Mouse (Mus musculus) limb, embryonic 10.5 days (tissue): ENCODE measurements around the gene Ntsr2. TPM values are rescaled to one million over a fixed set of nuclear protein-coding genes. Genes with fewer than 3 reads are reported as not detected.

Experiments
- polyA plus RNA-seq: library from polyadenylated mRNA; unstranded; fragments of >200 nt; fragmentation: Nextera tagmentation; extraction: Ambion mirVana; gene quantifications from 2 replicates; pipeline ENCODE4 v1.2.1, GENCODE M21; 2016

The Ntsr2 gene
- polyA plus RNA-seq, 1 experiment from 2014 or later, result not detected

Other genes starting within 250 kb of the Ntsr2 start
- 5.1 and 7.2 TPM in 2 replicates for gene Lpin1, start 42.4 kb upstream of the Ntsr2 start, polyA plus RNA-seq
- 16.9 and 17.4 TPM in 2 replicates for gene Greb1, start 147.5 kb downstream of the Ntsr2 start, polyA plus RNA-seq
- gene E2f6, start 157.6 kb downstream of the Ntsr2 start, polyA plus RNA-seq, result 67.3 and 67.5 TPM in 2 replicates
- gene Rock2, start 241.5 kb downstream of the Ntsr2 start, polyA plus RNA-seq, result 10.1 and 12.5 TPM in 2 replicates